Mouse (Mus musculus) heart, adult 8-10 months (tissue): ENCODE results near the gene Zbtb16. TPM values are rescaled to one million over a fixed set of nuclear protein-coding genes. Genes with fewer than 3 reads are reported as not detected.

Experiments used
- DNase-seq: peaks from one replicate; pipeline ENCODE4 v3.0.0; 2022; ENCODE audit warnings: low spot score
- total RNA-seq, 4 experiments: library from RNA; stranded (reverse); gene quantifications; 2 replicates each; pipeline ENCODE4 v1.2.4; 2022

The Zbtb16 gene
- total RNA-seq, 4 experiments from 2014 or later: 105 to 204 (median 152) TPM

- DNase-seq: no peak
Observed at GRCm38 (mm10) chr9:48605697-48606096, 230.3 kb downstream of the Zbtb16 start.

GRCm38 (mm10) chr9:48604939-48605598, 231.0 kb downstream of the Zbtb16 start, which contains the start of gene Nnmt:
Nnmt (minus strand) TSS chr9:48605153.
- peak; percentile 71 for DNase-seq

Other genes starting within 250 kb of the Zbtb16 start
- gene Nnmt, start 231.1 kb downstream of the Zbtb16 start, total RNA-seq: 1 to 10 TPM; 3.2 to 5.2 (median 4.3) TPM
- gene Htr3a, start 74.9 kb upstream of the Zbtb16 start, total RNA-seq: under 1 TPM in 2 of 4 experiments, not detected in 2; 0.24 to 0.28 TPM
- gene Htr3b, start 128.8 kb upstream of the Zbtb16 start, total RNA-seq: not detected
- gene Usp28, start 149.2 kb upstream of the Zbtb16 start, total RNA-seq: 100 to 1,000 TPM; 120 to 141 (median 134) TPM
- gene Zw10, start 219.4 kb upstream of the Zbtb16 start, total RNA-seq: 10 to 100 TPM; 11.6 to 13.5 (median 12.5) TPM
- under 1 TPM in 1 of 4 experiments, not detected in 3; 0.19 TPM for gene Tmprss5, start 245.0 kb upstream of the Zbtb16 start, total RNA-seq